Mouse (Mus musculus) midbrain, embryonic 16.5 days (tissue): ENCODE measurements around the gene Rab19. TPM values are rescaled to one million over a fixed set of nuclear protein-coding genes. Genes with fewer than 3 reads are reported as not detected.
"Not testable (repeated sequence)": the region's sequence is repeated elsewhere in the genome, so short reads cannot be mapped to it uniquely, and the experiment has no call there.

Experiments used
- ATAC-seq: fragments of 200-750 bp; cut with Nextera tagmentation; 2 replicates; pipeline ENCODE4 v1.8.0; 2017; ENCODE audit warnings: moderate TSS enrichment
- H3K27ac ChIP-seq: fragments of 300-500 bp; sonication (generic); 2 replicates; pipeline ENCODE4 v1.5.1; 2014; ENCODE audit warnings: mild to moderate bottlenecking, low read length, mixed read lengths
- H3K27me3 ChIP-seq: fragments of 300-500 bp; sonication (generic); 2 replicates; pipeline ENCODE4 v1.6.1; 2014; ENCODE audit warnings: low read depth, low read length, mixed read lengths; ENCODE audit not compliant: control insufficient read depth, insufficient read depth
- H3K36me3 ChIP-seq: fragments of 300-500 bp; sonication (generic); 2 replicates; pipeline ENCODE4 v1.6.1; 2014; ENCODE audit warnings: mild to moderate bottlenecking, low read length, moderate library complexity, mixed read lengths; ENCODE audit not compliant: control insufficient read depth, insufficient read depth
- H3K4me1 ChIP-seq: fragments of 300-500 bp; sonication (generic); 2 replicates; pipeline ENCODE4 v1.6.1; 2014; ENCODE audit warnings: mild to moderate bottlenecking, low read length, mixed read lengths; ENCODE audit not compliant: control insufficient read depth, insufficient read depth
- H3K4me2 ChIP-seq: fragments of 300-500 bp; sonication (generic); 2 replicates; pipeline ENCODE4 v1.6.1; 2014; ENCODE audit warnings: mild to moderate bottlenecking, low read length, mixed read lengths
- H3K4me3 ChIP-seq: fragments of 300-500 bp; sonication (generic); 2 replicates; pipeline ENCODE4 v1.5.1; 2014; ENCODE audit warnings: low read depth, mild to moderate bottlenecking, low read length, moderate library complexity, mixed read lengths
- H3K9ac ChIP-seq: fragments of 300-500 bp; sonication (generic); 2 replicates; pipeline ENCODE4 v1.6.1; 2014; ENCODE audit warnings: low read depth, low read length, mixed read lengths
- H3K9me3 ChIP-seq: fragments of 300-500 bp; sonication (generic); replicated peaks from 2 replicates; pipeline ENCODE4 v1.6.1; 2014; ENCODE audit warnings: mild to moderate bottlenecking, low read length, mixed read lengths; ENCODE audit not compliant: control insufficient read depth, poor library complexity, severe bottlenecking
- WGBS: fragments of 180-500 bp; shearing (Covaris S2); extraction: QIAGEN DNeasy Blood & Tissue Kit; methylation state at CpG from one replicate; pipeline ENCODE4 v1.1.7; 2014; 5-methylcytosine and 5-hydroxymethylcytosine counted together
- polyA plus RNA-seq: library from polyadenylated mRNA; unstranded; fragments of >200 nt; fragmentation: Nextera tagmentation; extraction: Ambion mirVana; gene quantifications from 2 replicates; pipeline ENCODE4 v1.2.1, GENCODE M21; 2015

The Rab19 gene
- polyA plus RNA-seq, 1 experiment from 2014 or later: not detected

- Histone ChIP-seq H3K9ac (no peak overlapping the region), H3K4me1 (no peaks in the 10 kb centered on the region), H3K4me2 (no peak overlapping the region), H3K36me3 (peaks cover 38% of the 10 kb centered on the region), H3K27me3 (no peaks in the 10 kb centered on the region), H3K9me3 (no peaks in the 10 kb centered on the region), H3K27ac (no peak overlapping the region), H3K4me3 (no peak overlapping the region)
- WGBS: 97% methylated on average over 9 of the region's 9 CpGs
- no peak for ATAC-seq
Observed at GRCm38 (mm10) chr6:39398342-39398741, 17.4 kb downstream of the Rab19 start.

GRCm38 (mm10) chr6:39400343-39400742 lies 19.4 kb downstream of the Rab19 start:
- 64% methylated on average over 7 of the region's 7 CpGs for WGBS
- Histone ChIP-seq H3K9me3 (no peaks in the 10 kb centered on the region), H3K4me2 (no peak overlapping the region), H3K4me1 (no peaks in the 10 kb centered on the region), H3K27me3 (no peaks in the 10 kb centered on the region), H3K4me3 (no peak overlapping the region), H3K27ac (no peak overlapping the region), H3K9ac (no peak overlapping the region), H3K36me3 (peaks cover 40% of the 10 kb centered on the region)
- ATAC-seq: no peak

GRCm38 (mm10) chr6:39403136-39403535 lies 22.2 kb downstream of the Rab19 start:
- Histone ChIP-seq H3K4me2 (no peak overlapping the region), H3K4me3 (no peak overlapping the region), H3K9ac (no peak overlapping the region), H3K36me3 (peaks cover 29% of the 10 kb centered on the region), H3K27ac (no peak overlapping the region), H3K4me1 (no peaks in the 10 kb centered on the region), H3K9me3 (no peaks in the 10 kb centered on the region), H3K27me3 (no peaks in the 10 kb centered on the region)
- no peak for ATAC-seq
- WGBS: 95% methylated on average over 2 of the region's 2 CpGs

GRCm38 (mm10) chr6:39406480-39406879 lies 25.5 kb downstream of the Rab19 start:
- ATAC-seq: no peak
- H3K27ac ChIP-seq: no peak overlapping the region
- no peak overlapping the region for H3K4me3 ChIP-seq
- H3K4me2 ChIP-seq: no peak overlapping the region
- H3K4me1 ChIP-seq: no peaks in the 10 kb centered on the region
- no peak overlapping the region for H3K9ac ChIP-seq
- H3K27me3 ChIP-seq: no peaks in the 10 kb centered on the region
- peaks cover 12% of the 10 kb centered on the region for H3K36me3 ChIP-seq
- no peaks in the 10 kb centered on the region for H3K9me3 ChIP-seq
- 96% methylated on average over 5 of the region's 5 CpGs for WGBS

GRCm38 (mm10) chr6:39414106-39414505 lies 33.1 kb downstream of the Rab19 start:
- Histone ChIP-seq H3K4me3 (no peak overlapping the region), H3K4me1 (peaks cover 21% of the 10 kb centered on the region), H3K27ac (no peak overlapping the region; the same call in 1 of the 2 replicates), H3K36me3 (peaks cover 5% of the 10 kb centered on the region), H3K4me2 (no peak overlapping the region), H3K9ac (no peak overlapping the region), H3K9me3 (no peaks in the 10 kb centered on the region), H3K27me3 (no peaks in the 10 kb centered on the region)
- ATAC-seq: no peak
- WGBS: 65% methylated on average over 1 of the region's 1 CpGs

GRCm38 (mm10) chr6:39415762-39416161 lies 34.8 kb downstream of the Rab19 start:
- no peaks in the 10 kb centered on the region for H3K27me3 ChIP-seq
- H3K36me3 ChIP-seq: no peaks in the 10 kb centered on the region
- no peaks in the 10 kb centered on the region for H3K9me3 ChIP-seq
- no peak overlapping the region for H3K4me2 ChIP-seq
- no peak overlapping the region for H3K9ac ChIP-seq
- 59% methylated on average over 3 of the region's 5 CpGs for WGBS
- H3K4me3 ChIP-seq: no peak overlapping the region
- H3K4me1 ChIP-seq: peaks cover 21% of the 10 kb centered on the region
- no peak overlapping the region for H3K27ac ChIP-seq
- ATAC-seq: no peak

- not testable (repeated sequence) for H3K4me3 ChIP-seq, H3K27ac ChIP-seq, H3K9ac ChIP-seq, ATAC-seq, H3K36me3 ChIP-seq, H3K9me3 ChIP-seq, H3K27me3 ChIP-seq, H3K4me2 ChIP-seq
- H3K4me1 ChIP-seq: peaks cover 21% of the 10 kb centered on the region
Observed at GRCm38 (mm10) chr6:39416654-39417053, 35.7 kb downstream of the Rab19 start.

- H3K27me3 ChIP-seq: no peaks in the 10 kb centered on the region
- peaks cover 16% of the 10 kb centered on the region for H3K4me1 ChIP-seq
- H3K9ac ChIP-seq: peak overlapping the region; percentile 97
- H3K4me2 ChIP-seq: peak overlapping the region; percentile 57
- peak overlapping the region; percentile 97 for H3K27ac ChIP-seq
- H3K36me3 ChIP-seq: no peaks in the 10 kb centered on the region
- no peak for ATAC-seq
- WGBS: under 1% methylated on average over 43 of the region's 43 CpGs
- peak overlapping the region; percentile 91 for H3K4me3 ChIP-seq
- no peaks in the 10 kb centered on the region for H3K9me3 ChIP-seq
Observed at GRCm38 (mm10) chr6:39419386-39419850, 38.4 kb downstream of the Rab19 start.

- Histone ChIP-seq H3K27me3 (no peaks in the 10 kb centered on the region), H3K9me3 (no peaks in the 10 kb centered on the region), H3K9ac (peak within 1 kb of the TSS; percentile 97), H3K27ac (peak within 1 kb of the TSS; percentile 97), H3K36me3 (no peaks in the 10 kb centered on the region), H3K4me2 (peak within 1 kb of the TSS; percentile 57), H3K4me3 (peak within 1 kb of the TSS; percentile 91), H3K4me1 (peaks cover 14% of the 10 kb centered on the region)
- peak; percentile 97 for ATAC-seq
- WGBS: under 1% methylated on average over 57 of the region's 82 CpGs
Observed at GRCm38 (mm10) chr6:39419851-39420721, 39.1 kb downstream of the Rab19 start, which contains the start of gene Mkrn1. TSS of gene Mkrn1 (minus strand) at chr6:39420462.
